Mouse (Mus musculus) layer of hippocampus, postnatal 14 days (tissue): Measurements from ENCODE around the gene Hpn. TPM values are rescaled to one million over a fixed set of nuclear protein-coding genes. Genes with fewer than 3 reads are reported as not detected.

Experiments used
- DNase-seq, 2 experiments: peaks; one replicate each; pipeline ENCODE4 v3.0.0; 2021 to 2022; ENCODE audit warnings: low spot score in 2 of 2, mixed read lengths in 1 of 2
- total RNA-seq, 2 experiments: library from RNA; stranded (reverse); gene quantifications; 2 replicates each; pipeline ENCODE4 v1.2.3; 2021

Gene Hpn
- total RNA-seq, 2 experiments from 2014 or later: 2.8 to 3.1 TPM

DNA sequence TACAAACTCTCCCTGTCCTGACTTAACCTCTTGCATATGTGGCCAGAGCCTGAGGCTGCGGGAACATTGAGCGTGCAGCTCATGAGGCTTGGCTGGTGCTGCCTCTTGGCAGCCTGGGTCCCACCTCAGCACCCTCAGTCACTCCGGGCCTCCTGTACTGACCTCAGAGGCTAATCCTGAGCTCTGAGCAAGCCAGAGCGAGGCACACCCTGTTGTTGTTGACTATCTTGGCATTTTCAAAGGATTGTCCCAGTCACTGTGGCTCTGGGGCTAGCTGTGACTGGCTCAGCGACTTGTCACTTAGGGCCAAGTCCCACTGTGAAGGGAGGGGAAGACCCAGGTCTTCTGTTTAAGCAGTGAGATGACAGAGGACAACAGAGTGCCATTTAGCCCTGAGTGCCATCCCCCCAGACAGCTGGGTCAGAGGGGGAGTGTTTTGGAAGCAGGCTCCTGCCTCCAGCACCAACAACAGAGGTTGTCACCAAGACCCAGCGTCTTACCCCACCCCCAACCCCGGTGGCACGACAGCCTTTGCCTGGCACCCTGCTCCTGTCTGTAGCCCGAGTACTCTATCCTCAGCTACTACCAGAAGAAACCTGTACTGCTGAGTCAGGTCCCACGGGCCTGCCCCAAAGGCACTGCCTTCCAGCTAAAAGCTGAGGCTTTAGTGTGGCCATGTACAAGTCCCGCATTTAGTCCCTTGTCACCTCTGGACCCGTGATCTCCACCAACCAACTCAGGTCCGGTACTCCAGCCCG lies 32.1 kb downstream of the Hpn start:
- DNase-seq: peak; percentile 54

DNA sequence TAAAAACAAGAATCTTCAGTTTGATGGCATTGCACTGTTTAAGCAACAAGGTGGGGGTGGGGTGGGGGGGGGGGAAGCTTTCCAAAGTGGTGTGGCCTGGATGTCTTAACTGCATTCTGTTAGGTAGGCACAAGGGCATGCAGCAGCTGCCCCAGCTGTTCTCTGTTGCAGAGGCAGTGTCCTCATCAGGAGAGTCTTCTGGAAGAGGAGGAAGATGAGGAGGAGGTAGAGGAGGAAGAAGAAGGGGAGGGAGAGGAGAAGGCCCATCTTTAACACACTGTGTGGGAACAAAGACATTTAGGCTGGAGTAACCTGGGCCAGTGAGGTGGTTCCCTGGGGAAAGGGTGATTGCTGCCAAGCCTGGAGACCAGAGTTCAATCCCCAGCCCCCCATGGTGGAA lies 33.0 kb downstream of the Hpn start:
- no peak for DNase-seq

DNA sequence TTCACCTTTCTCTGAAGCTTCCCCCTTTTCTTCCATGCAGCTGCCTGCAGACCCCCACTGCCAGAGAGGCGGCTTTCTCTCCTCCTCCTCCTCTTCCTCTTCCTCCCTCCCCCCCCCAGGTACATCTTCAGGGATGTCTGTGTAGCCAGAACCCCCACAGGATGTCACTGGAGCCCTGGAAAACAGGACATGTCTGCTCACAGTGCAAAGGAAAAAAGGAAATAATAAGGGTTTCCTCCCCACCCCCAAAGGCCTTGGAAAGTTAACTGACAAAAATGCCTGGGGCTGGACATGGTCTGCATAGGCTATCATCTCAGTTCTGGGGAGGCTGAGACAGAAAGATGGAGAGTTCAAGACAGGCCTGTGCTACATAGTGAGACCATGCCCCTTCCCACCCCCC lies 34.0 kb downstream of the Hpn start:
- no peak for DNase-seq

DNA sequence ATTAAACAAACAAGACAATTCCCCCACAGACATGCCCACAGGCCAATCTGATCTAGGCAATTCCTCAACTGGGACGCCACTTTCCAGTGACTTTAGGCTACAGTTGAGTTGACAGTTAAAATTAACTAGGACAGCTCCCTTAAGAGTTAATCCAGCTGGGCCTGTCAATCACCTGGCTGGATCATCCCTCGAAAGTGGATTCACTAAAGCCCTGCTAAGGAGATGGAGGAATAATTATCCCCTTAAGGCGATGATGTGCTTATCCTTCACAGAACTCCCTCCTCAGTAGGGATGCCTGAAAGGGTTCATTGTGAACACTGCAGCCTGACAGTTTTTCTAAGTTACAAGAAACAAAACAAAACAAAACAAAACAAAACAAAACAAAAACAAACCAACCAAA lies 34.5 kb downstream of the Hpn start:
- no peak for DNase-seq

DNA sequence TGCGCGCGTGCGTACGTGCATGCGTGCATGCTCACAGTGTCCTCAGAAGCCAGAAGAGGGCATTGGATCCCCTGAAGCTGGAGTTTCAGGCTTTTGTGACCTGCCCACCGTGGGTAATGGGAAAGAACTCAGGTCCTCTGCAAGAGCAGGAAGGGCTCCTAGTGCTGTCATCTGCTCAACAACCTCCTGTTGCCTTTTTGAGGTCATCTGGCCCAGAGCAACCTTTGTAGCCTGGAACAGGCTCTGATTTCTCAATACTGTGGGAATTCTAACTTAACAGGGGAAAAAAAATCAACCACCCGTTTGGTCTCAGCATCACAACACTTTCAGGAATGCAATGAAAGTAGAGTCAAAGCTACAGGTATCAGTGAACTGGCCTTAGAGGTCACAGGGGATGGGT lies 35.4 kb downstream of the Hpn start:
- DNase-seq: no peak

DNA sequence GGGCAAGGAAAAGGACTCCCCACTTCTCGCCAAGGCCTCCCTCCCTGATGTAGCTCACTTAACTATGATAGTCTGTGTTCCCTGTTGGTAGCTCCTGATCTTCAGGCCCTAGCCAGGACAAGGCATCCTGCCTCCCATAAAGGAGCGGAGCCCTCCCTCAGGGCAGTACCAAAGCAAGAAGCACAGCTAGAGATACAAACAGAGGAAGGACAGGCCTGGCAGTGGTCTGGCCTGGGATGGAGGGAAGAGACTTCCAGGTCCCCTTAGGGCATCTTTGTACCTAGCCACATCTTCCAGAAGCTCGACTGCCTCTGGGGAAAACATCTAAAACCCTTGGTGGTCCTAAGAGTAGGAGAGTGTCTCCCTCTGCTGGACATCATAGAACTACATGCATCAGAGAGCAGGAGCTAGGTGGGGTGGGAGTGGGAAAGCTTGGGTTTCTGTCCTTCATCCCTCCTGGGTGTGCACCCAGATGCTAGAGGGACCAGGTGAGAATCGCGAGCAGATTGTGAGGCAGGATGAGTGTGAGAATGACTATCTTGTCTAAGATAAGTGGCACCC lies 37.1 kb downstream of the Hpn start:
- peak; percentile 71 to 80 for DNase-seq

DNA sequence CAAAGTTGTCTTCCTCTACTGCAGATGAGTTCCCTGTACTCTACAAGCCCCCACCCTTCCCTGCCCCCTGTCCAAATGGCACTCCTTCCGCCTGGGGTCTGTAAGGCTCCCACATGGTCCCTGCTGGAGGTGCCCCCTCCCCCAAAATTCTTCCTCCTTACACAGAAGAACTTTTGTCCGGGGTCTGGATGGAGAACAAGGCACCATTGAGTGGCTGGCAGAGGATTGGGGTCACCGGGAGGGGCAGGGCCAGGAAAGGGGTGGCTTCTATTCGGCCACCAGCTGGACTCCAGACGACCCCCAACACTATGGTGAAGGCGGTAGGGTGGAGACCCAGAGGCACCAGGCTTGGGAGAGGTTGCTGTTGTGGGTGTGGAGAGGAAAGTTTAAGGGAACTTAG lies 37.6 kb downstream of the Hpn start:
- DNase-seq: peak in 1 of 2 experiments; percentile 55

DNA sequence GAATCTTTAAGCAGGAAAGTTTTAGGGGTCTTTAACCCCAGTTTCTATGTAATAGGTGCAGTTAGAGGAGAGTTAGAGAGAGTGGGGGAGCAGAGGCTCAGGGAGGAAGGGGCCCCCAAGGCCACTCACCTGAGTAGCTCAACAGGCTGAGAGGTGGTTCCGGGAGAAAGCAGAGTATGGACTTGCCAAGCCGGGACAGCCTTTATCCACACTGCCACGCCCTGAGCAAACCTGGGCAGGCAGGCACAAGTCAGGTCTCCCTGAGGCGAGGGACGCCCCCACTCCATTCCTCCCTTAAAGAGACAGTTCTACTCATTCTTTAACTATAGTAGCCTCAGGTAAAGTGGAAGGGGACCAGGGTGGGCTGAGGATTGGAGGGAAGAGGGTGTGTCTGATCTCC lies 38.6 kb downstream of the Hpn start, which contains the start of gene Fxyd3:
Gene Fxyd3, minus strand, starts transcription at position 213 of the 400 bp plus-strand sequence.
- DNase-seq: no peak

DNA sequence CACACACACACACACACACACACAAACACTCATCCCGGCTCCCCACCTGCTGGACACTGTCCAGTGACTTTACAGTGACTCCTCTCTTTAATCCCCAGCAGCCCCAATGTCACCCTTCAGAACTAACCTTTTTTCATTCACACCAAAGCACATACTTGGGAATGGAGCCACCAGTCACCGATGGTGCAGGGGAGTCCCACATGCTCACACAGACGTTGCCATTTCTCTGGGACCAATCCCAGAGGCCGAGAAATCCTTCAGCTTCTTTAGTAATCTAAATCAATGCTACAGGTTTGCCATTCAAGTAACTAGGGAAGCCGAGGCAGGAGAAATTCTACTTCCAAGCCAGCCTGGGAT lies 40.4 kb downstream of the Hpn start:
- peak in 1 of 2 experiments; percentile 74 for DNase-seq

DNA sequence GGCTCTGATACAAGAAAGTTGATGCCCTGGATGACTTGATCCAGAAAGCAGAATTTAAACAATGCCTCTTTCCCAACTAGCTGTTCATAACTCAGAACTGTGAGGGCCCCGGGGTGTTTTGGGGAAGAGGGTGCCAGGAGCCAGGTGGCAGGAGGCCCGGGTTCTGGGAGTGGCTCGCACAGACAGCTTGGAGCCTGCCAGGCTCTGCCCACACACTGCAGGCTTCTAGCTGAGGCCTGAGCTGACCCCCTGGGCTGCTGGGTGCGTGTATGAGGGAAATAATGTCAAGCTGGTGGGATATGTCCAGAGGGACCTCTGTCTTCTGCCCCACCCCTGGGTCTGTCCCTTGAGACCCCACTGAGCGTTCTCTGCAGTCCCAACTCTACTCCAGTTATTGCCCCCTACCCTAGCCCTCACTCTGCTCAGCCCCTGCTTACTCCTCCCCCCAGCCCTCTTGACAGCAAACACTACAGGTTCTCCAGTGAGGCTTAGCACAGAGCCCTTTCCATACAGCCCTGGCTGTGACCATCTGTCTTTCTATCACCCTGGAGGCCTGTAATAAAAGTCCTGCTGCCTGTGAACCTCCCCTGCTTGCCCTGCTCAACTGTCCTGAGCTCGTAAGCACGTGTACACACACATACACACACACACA lies 40.9 kb downstream of the Hpn start:
- DNase-seq: peak in 1 of 2 experiments; percentile 31

DNA sequence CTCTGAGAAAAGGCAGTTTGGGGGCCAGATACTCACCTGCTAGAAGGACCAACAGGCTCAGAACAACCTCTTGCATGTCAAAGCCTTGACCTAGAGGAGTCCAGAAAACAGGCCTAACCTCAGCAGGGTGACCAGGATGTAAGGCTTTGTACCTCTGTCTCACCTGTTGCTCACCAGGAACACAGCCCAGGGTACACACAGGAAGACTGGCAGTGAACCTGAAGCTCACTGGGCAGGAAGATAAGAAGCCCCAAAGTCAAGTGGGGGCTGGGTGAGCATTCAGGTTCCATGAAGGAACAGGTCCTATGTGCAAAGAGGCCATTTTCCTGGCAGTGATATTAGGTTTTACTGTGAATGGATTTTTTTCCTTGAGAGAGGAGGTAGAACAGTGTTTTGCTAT lies 41.5 kb downstream of the Hpn start:
- no peak for DNase-seq

DNA sequence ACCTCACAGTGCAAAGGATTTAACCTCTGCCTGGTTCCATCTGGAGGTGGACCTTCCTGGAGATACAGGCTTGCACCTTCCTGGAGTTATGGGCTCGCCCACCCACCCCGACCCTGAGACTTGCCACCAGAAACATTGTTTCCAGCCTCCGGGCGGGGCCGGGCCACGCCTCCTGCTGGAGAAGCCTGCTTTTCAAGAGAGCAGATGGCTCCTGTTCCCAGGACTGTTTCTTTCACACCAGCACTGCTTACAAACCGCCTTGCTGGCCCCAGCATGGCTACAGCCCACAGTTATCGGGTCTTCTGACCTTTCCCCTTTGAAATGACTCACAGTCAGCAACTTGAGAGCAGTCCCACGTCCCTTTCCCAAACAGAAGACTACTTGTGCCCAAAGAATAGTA lies 42.8 kb downstream of the Hpn start:
- DNase-seq: no peak

DNA sequence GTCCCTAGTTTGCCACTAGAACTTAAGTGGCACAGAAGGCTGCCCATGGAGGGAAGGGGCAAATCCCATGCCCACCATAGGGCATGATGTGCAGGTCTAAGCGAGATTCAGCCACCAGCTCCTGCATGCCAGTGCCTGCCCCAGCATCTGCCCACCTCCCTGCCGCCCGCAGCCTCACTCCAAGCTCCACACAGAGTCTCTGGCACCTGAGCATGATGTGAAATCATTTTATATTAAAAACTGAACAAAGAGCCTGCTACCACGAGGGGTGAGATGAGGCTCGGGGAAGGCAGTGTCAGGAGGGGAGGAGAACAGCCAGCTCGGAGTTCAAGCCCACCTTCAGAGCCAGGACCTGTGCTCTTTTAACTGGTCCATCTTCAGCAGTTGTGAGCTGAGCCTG lies 44.8 kb downstream of the Hpn start:
- no peak for DNase-seq

DNA sequence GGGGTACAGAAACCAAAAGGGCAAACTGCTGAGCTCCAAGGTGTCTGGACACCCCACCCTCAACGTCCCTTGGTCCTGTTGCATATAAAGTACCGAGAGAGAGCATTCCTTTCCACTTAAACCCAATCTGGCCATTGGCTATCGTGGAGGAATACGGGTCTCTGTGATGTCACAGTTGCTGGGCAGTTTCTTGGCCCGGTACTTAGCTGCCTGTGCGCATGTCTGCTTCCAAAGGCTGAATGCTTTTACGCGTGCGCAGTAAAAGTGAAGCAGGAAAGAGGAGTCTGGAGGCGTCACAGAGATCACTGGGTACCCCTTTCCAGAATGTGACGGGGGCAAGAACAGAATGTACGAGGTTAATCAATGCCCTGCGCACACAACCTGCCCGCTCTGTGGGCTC lies 45.6 kb downstream of the Hpn start:
- DNase-seq: no peak

DNA sequence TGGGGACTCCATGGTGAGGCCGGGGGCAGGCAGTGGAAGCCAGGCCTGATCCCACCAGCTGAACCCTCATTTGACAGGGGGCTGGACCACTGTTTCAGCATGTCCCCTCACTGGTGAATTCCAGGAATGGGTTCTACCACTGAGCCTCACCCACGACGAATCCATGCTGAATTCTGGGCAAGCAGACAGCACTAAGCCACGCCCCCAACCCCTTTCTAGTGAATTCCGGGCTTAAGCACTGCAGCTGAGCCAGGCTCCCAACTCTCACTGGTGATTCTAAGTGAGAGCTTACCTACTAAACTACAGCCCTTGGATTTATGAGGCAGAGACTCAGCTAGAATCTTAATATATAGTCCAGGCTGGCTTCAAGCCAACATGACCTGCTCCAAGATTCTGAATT lies 47.3 kb downstream of the Hpn start:
- DNase-seq: peak in 1 of 2 experiments; percentile 40

DNA sequence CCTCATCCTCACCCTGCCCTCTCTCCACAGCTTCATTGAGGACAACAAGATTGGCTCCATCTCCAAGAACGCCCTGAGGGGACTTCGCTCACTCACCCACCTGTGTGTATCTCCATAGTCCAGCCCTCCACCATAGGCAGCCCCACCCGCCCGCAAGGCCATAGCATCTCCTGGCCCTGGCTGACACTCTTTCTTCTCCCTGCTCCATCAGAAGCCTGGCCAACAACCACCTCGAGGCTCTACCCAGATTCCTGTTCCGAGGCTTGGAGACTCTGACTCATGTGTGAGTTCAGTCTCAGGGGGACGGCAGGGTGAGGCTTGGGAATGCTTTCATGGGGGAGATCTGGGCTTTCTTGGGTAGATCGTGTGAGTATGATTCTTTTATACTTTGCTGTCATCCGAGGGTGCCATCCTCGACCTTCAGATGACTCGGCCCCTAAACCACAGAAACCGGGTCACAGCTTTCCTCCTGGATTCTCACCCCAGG lies 52.0 kb downstream of the Hpn start:
- no peak for DNase-seq

DNA sequence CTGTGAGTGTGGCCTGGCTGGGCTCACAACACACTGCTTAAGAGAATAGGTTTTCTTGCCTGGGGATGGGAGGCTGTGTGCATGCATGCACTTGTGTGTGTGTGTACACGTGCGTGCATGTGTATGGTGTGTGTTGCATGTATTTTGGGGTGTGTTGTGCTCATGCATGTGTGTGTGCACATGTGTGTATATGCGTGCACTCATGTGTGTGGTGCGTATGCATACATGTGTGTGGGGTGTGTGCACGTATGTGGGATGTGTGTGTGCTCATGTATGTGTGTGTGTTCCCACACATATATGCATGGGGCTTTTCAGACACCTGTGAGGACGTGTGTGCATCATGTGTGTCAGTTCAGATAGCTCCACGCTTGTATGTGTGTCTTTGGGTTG lies 54.5 kb downstream of the Hpn start:
- DNase-seq: no peak

DNA sequence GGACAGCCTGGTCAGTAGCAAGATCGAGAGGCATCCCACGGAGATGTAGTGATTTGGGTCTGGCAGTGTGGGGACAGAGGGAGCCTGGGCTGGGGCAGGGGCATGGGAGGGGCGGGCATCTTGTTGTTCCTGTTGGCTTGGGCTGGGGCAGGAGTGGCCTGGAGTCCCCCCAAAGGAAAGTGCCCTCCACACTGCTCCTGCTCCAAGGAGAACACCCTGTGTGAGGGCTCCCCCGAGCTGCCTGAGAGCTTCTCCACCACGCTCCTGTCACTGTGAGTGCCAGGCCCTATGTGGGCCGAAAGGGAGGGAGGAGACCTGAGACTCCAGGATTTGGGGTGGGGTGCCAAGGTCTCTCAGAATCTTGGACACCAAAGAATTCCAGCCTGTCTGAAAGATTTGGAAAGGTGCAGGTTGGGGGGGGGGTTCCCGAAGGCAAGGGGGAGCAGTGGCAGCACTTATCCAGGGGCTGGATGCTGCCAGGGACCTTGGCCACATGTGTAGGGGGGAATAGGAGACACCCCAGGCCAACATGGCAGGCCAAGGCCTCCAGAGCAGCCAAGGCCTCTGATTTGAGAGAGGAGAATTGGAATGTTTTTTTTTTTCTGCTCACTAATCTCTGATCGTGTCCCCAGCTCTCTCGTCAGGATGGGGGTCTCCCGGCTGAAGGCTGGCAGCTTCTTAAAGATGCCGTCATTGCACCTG lies 55.0 kb downstream of the Hpn start:
- DNase-seq: no peak

DNA sequence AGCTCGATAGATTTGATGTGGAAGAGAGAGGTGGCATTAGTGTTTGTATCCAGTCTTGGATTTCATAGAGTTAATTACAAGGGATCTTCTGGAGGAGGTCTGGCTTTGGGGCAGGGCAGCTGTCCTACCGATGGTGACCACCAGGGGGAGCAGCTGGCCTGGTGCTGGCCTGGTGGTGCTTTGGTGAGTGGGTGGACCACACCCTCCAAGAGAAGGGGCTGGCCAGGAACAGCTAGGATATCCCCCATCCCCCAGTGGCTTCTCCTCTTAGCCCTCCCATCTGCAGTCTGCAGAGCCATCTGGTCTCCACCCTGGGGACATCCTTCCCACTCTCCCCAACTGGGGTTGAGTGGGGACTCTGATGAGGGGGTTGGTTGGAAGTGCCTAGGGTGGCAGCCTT lies 56.0 kb downstream of the Hpn start, which contains the start of gene Lgi4:
Gene Lgi4, plus strand, starts transcription at position 235 of the 400 bp plus-strand sequence.
- peak; percentile 83 to 89 for DNase-seq

DNA sequence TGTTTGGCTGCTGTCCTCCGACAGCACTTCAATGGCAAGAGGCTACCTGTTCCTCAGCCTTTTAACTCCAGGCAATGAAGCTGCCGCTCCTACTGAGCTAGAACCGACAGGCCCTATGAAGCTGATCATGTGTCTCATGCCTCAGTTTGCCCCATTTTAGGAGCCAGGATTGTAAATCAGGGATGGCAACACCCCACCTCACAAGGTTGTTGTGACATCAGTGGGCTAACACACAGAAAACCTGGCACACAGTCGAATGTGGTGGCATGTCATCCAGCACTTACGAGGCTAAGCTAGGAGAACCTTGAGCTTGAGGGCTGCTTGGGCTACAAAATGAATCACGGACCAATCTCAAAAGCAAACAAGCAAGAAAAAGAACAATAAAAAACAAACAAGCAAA lies 56.9 kb downstream of the Hpn start:
- no peak for DNase-seq

DNA sequence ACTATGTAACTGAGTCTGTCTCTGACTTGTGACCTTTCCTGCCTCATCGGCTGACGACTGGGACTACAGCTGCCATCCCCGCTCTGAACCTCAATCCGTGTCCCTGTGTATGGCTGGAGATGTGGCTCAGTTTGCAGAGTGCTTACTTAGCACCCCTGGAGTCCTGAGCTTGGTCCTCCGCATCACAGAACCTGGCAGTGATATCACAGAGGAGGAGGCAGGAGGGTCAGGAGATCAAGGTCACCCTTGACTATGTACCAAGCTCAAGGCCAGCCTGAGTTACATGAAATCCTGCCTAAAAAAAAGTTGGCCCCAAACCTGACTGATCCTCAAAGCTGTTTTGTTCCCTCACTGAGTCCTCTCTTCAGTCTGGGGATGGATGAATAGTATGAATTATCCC lies 57.4 kb downstream of the Hpn start:
- DNase-seq: no peak

DNA sequence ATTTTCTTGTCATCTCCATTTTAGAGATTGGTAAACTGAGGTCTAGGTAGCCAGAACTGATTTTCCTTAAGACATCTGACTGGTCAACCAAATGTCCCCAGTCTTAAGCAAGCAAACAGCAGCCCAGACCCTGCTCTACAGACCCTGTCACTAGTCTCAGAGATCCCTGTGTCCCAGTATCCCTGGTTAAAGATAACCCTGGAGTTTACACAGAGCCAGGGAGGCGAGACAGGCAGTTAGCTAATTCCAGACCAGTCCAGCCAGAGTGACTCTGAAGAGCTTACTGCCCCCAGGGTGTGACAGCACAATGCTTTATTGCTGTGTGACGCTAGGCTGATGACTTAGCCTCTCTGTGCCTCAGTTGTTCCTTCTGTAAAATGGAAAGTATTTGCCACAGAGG lies 58.0 kb downstream of the Hpn start, which contains the start of gene Fxyd1:
Gene Fxyd1, minus strand, starts transcription at position 129 of the 400 bp plus-strand sequence.
- DNase-seq: no peak
